Mouse (Mus musculus) gastrocnemius, adult 2 months (tissue): ENCODE data around the gene Cdh23. TPM values are rescaled to one million over a fixed set of nuclear protein-coding genes. Genes with fewer than 3 reads are reported as not detected.

Experiments
- DNase-seq: peaks from one replicate; pipeline ENCODE4 v3.0.0; 2022
- H3K27ac ChIP-seq: fragments of 200-600 bp; 2 replicates; pipeline ENCODE4 v1.8.1; 2022; ENCODE audit warnings: mild to moderate bottlenecking
- H3K4me3 ChIP-seq: fragments of 200-600 bp; 2 replicates; pipeline ENCODE4 v1.8.1; 2022; ENCODE audit warnings: mild to moderate bottlenecking, moderate library complexity
- CTCF ChIP-seq: fragments of 200-600 bp; IDR thresholded peaks from 2 replicates; pipeline ENCODE4 v1.8.1; 2022; ENCODE audit warnings: antibody characterized with exemption, mild to moderate bottlenecking, moderate library complexity
- intact Hi-C: fragments of 180-260 bp; cut with DNase I; formaldehyde crosslinking; loops from one replicate; pipeline ENCODE4 v1.15.1; 2025
- total RNA-seq, 2 experiments: library from RNA; stranded (reverse); gene quantifications; 2 replicates each; pipeline ENCODE4 v1.2.3; 2021

Cdh23 gene
- total RNA-seq, 2 experiments from 2014 or later, result 1.8 to 2.8 TPM

GRCm38 (mm10) chr10:60691671-60692390 lies 4.5 kb downstream of the Cdh23 start:
- intact Hi-C loops, result no loop called here
- no peak overlapping the region for H3K27ac ChIP-seq
- no peak for DNase-seq
- no peak overlapping the region for H3K4me3 ChIP-seq
- no peak for TF ChIP-seq CTCF

- DNase-seq, result peak; percentile 38
- TF ChIP-seq CTCF, result no peak
- intact Hi-C loops, result no loop called here
- Histone ChIP-seq H3K4me3 (no peak overlapping the region), H3K27ac (no peak overlapping the region)
Observed at GRCm38 (mm10) chr10:60690960-60691359, 5.3 kb downstream of the Cdh23 start.

- intact Hi-C loops, result loop anchor here (5.0 kb wide), 2 partner anchors 63 to 77 kb away; partner anchors contain the start of gene Slc29a3
- no peak overlapping the region for H3K27ac ChIP-seq
- no peak for DNase-seq
- H3K4me3 ChIP-seq, result no peak overlapping the region
- no peak for TF ChIP-seq CTCF
Observed at GRCm38 (mm10) chr10:60689396-60689795, 6.9 kb downstream of the Cdh23 start.

- peak; percentile 74 for TF ChIP-seq CTCF
- Histone ChIP-seq H3K4me3 (peak overlapping the region; percentile 75), H3K27ac (peak overlapping the region; percentile 83)
- intact Hi-C loops, result loop anchor here (2.0 to 5.0 kb wide), 3 partner anchors 65 to 156 kb away; partner anchors contain the start of gene Slc29a3
- peak; percentile 85 for DNase-seq
Observed at GRCm38 (mm10) chr10:60687011-60687776, 9.1 kb downstream of the Cdh23 start.

- no peak for DNase-seq
- H3K27ac ChIP-seq, result peak overlapping the region; percentile 83
- peak overlapping the region; percentile 75 for H3K4me3 ChIP-seq
- no peak for TF ChIP-seq CTCF
- intact Hi-C loops, result loop anchor here (2.0 to 5.0 kb wide), 3 partner anchors 66 to 156 kb away; partner anchors contain the start of gene Slc29a3
Observed at GRCm38 (mm10) chr10:60686641-60686975, 9.7 kb downstream of the Cdh23 start.

GRCm38 (mm10) chr10:60685764-60686640 lies 10.3 kb downstream of the Cdh23 start:
- peak overlapping the region; percentile 75 for H3K4me3 ChIP-seq
- TF ChIP-seq CTCF, result no peak
- DNase-seq, result peak; percentile 25
- intact Hi-C loops, result loop anchor here (2.0 to 5.0 kb wide), 3 partner anchors 66 to 155 kb away; partner anchors contain the start of gene Slc29a3
- H3K27ac ChIP-seq, result peak overlapping the region; percentile 83

- Histone ChIP-seq H3K27ac (no peak overlapping the region), H3K4me3 (no peak overlapping the region)
- no peak for TF ChIP-seq CTCF
- DNase-seq, result no peak
- intact Hi-C loops, result no loop called here
Observed at GRCm38 (mm10) chr10:60678926-60679325, 17.4 kb downstream of the Cdh23 start.

GRCm38 (mm10) chr10:60677319-60677718 lies 19.0 kb downstream of the Cdh23 start:
- Histone ChIP-seq H3K27ac (no peak overlapping the region), H3K4me3 (no peak overlapping the region)
- no peak for TF ChIP-seq CTCF
- intact Hi-C loops, result no loop called here
- no peak for DNase-seq

- DNase-seq, result no peak
- intact Hi-C loops, result no loop called here
- TF ChIP-seq CTCF, result no peak
- Histone ChIP-seq H3K27ac (peak overlapping the region; percentile 63; the same call in 1 of the 2 replicates), H3K4me3 (no peak overlapping the region)
Observed at GRCm38 (mm10) chr10:60670166-60670565, 26.1 kb downstream of the Cdh23 start.

GRCm38 (mm10) chr10:60668591-60668990 lies 27.7 kb downstream of the Cdh23 start:
- no peak overlapping the region for H3K4me3 ChIP-seq
- H3K27ac ChIP-seq, result peak overlapping the region; percentile 20; the same call in 1 of the 2 replicates
- intact Hi-C loops, result no loop called here
- TF ChIP-seq CTCF, result no peak
- no peak for DNase-seq

GRCm38 (mm10) chr10:60660986-60661385 lies 35.3 kb downstream of the Cdh23 start:
- no peak for TF ChIP-seq CTCF
- DNase-seq, result no peak
- H3K4me3 ChIP-seq, result no peak overlapping the region

GRCm38 (mm10) chr10:60659450-60660020 lies 36.8 kb downstream of the Cdh23 start:
- Histone ChIP-seq H3K27ac (peak overlapping the region; percentile 52), H3K4me3 (peak overlapping the region; percentile 23)
- no peak for TF ChIP-seq CTCF
- no peak for DNase-seq
- intact Hi-C loops, result no loop called here

More at GRCm38 (mm10) chr10:60660986-60661385, 35.3 kb downstream of the Cdh23 start:
- intact Hi-C loops, result no loop called here
- no peak overlapping the region for H3K27ac ChIP-seq
